Mouse (Mus musculus): ENCODE data around the gene Fga.

GRCm38 (mm10) chr3:83080567-83081055, 54.7 kb downstream of the Fga start:
- no peak for TF ChIP-seq POLR2A (IDR thresholded peaks at IDR 0.05; ENCODE audit: borderline replicate concordance, low read depth, low read length)
- no peak for TF ChIP-seq CTCF (IDR thresholded peaks at IDR 0.05; ENCODE audit: low read depth, low read length)

Measured in bone marrow macrophage, adult 2 months (primary cell).